Mouse (Mus musculus) frontal cortex, adult (tissue): ENCODE results near the gene Pcsk1n.
"Not testable (repeated sequence)": the region's sequence is repeated elsewhere in the genome, so short reads cannot be mapped to it uniquely, and the experiment has no call there.

Experiments
- ATAC-seq: cut with Nextera tagmentation; 2 replicates; pipeline ENCODE4 v1.9.2; 2017; ENCODE audit warnings: mild to moderate bottlenecking, moderate library complexity, mixed read lengths; ENCODE audit not compliant: low TSS enrichment

The Pcsk1n gene

GRCm38 (mm10) chrX:7919601-7920383 is at the start of gene Pcsk1n:
Gene Pcsk1n (plus strand): TSS chrX:7919822.
- peak; percentile 79 for ATAC-seq

DNA sequence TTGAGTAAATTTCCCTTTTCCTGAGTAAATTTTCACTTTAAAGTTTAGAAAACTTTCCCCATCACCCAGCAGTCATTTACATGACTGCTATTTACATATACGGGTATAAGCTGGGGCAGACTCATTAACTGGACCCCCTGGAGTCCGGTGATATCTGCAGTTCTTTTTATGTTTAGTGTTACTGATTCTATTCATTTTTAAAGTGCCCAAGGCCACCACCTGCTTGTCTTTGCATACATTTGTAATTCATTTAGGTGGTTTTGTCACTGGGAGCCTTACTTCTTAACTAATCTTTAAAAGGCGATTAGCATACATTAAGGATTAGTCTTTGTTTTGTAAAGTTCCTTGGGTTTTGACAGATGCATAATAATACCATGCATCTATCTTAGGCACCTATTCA is 49.8 kb upstream of the Pcsk1n start:
- ATAC-seq = no peak

- peak; percentile 76 for ATAC-seq
Observed at GRCm38 (mm10) chrX:7878007-7878419, 41.6 kb upstream of the Pcsk1n start, which contains the start of gene Pim2. Gene Pim2 (plus strand): TSS chrX:7878262.

DNA sequence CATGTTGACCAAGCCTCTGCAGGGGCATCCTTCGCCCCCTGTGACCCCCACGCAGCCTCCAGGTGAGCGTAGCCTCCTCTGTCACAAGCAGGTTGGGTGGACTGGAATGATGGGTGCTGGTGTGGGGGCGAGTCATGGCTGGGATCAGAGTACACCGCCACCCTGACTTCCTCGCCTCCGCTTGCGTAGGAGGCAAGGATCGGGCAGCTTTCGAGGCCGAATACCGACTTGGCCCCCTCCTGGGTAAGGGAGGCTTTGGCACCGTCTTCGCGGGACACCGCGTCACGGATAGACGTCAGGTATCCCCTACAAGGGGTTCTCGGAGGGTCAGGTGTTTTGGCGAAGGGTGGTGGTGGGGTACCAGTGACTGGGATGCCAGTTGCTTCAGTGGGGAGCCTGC is 41.1 kb upstream of the Pcsk1n start:
- peak; percentile 20; the same call in 1 of the 2 replicates for ATAC-seq

DNA sequence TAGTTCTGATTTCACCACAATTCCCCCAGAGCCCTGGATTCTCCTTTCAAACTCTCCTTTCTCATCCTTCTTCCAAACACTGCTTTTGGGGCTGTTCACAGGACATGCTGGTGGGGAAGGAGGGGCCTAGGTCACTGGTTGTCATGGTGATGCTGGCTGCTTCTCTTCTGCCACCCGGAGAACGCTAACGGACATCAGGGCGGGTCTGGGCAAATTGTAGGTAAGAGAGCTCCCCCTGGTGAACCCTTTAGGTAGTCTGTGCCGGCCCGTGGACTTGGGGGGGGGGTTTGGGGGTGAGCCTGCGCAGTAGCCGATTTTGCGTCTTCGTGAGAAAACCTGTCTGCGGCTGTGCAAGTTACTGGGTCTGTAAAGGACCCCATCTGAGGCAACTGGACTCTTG is 39.8 kb upstream of the Pcsk1n start:
- ATAC-seq = peak; percentile 51

DNA sequence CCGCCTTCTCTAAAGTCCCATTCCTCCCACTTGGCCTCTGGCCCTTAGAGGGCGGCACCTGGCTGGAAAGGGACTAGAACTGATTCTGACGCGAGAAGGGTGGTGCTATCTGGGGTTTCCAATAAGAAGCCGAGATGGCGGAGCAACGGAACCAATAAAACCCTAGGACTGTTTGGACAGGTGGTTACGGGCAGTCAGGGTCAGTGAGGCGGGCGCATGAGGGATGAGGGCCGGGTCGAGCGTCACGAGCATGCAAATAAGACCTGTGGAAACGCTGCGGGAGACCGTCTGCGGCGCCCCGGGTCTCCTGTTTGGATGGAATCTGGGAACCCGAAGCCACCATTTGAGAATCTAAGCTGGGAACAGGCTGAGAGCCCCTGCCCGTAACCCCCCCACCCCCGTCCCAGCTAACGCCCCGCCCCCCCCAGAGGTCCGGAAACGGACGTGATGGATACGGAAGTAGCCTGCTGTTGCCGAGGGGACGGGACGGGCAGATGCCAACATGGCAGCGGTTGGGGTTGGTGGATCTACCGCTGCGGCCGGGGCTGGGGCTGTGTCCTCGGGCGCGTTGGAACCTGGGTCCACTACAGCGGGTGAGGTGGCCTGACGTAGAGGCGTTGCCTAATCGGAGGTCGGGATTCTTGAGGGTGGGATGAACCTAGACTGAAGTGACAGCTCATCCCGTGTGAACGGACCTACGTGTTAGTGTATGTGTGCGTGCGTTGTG is 35.6 kb upstream of the Pcsk1n start, which contains the start of gene Slc35a2:
TSS of gene Slc35a2 (plus strand) at position 188 of the 727 bp plus-strand sequence.
- ATAC-seq = peak; percentile 77

GRCm38 (mm10) chrX:7898211-7898610 is 21.4 kb upstream of the Pcsk1n start:
- no peak for ATAC-seq

DNA sequence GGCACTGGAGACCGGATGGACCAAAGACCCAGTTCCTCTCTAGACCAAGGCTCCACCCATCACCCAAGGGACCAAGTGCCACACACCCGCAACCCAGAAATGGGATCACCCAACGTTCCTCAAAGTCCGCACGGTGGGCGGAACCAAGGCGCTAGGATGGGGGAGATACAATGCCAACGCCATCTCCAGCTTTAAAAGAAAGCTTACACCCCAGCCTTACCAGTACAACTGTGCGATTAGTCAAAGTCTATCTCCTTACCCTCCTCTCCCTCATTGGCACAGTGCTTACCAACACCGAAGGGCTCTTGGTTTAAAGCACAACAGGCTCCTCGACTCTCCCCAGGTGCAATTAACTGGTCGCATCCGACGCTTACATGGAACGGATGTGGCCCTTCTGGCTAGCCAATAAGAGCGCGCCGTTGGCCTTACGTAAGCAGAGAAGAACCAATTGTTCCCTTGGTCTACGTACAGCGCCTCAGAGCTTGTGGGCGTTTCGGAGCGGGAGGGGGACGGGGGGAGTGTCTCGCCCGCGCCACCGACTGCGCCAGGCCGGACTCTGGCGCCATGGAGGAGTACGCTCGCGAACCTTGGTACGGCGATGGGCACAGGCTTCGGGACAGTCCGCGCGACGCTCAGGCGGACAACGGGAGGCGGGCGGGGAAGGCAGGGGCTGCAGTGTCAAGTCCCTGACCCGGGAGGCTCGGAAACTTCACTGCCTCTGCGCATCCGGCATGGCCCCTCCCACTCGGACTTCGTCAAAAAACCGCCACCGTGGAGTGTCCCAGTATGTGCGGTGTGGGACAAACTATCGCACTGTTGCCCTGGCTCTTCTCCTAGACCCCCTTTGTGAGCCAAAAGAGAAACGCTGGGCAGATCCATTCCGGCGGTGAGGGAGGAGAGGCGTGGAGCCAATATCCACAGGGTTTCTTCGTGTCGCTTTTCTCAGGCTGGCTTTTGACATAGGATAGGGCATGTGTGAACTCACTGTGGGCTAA is 20.4 kb upstream of the Pcsk1n start, which contains the start of the genes Pqbp1 and Timm17b:
TSS of gene Pqbp1 (minus strand) at position 390 of the 995 bp plus-strand sequence.
TSS of gene Timm17b (plus strand) at position 478 of the 995 bp plus-strand sequence.
- ATAC-seq = peak; percentile 94

DNA sequence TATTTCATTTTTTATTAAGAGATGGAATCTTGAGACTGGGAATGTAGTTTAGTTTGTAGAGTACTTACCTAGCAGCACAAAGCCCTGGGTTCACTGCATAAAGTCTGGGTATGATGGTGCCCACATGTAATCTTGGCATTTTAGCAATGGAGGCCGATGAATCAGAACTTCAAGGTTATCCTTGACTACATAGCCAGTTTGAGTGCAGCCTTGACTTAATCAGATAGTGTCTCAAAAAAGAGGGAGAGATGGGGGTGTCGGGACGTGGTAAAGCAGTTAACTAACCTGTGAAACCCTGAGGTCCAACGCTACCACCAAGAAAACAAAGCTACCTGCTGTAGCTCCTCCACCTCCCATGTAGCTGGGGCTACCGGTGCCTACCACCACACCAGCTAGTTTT is 15.2 kb upstream of the Pcsk1n start:
- no peak for ATAC-seq

DNA sequence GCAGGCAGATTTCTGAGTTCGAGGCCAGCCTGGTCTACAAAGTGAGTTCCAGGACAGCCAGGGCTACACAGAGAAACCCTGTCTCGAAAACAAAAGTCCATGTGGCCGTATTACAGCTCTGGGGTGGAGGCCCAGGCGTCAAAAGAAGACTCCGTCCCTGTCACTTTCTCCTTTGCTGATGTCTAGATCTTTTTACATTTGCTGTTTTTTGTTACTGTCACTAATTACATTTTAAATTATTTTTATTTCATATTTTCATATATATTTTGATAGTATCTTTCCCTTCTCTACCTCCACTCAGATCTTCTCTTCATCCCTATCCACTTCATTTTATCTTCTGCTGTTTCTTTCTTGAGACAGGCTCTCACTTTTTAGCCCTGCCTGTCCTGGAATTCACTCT is 11.9 kb upstream of the Pcsk1n start, which contains the start of gene Gm10491:
TSS of gene Gm10491 (minus strand) at position 101 of the 400 bp plus-strand sequence.
- no peak for ATAC-seq

DNA sequence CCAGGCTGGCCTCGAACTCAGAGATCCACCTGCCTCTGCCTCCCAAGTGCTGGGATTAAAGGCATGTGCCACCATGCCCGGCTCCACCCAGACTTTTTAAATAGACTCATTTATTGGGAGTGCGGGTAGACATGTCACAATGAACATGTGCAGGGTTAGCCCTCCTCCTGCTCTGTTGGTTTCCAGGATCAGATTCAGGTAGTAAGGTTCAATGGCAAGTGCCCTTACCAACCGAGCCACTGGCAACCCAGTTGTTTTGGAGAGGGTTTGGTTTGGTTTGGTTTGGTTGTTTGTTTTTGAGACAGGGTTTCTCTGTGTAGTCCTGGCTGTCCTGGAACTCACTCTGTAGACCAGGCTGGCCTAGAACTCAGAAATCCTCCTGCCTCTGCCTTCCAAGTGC is 10.4 kb upstream of the Pcsk1n start, which contains the start of gene Gm10490:
TSS of gene Gm10490 (plus strand) at position 301 of the 400 bp plus-strand sequence.
- ATAC-seq = not testable (repeated sequence)

DNA sequence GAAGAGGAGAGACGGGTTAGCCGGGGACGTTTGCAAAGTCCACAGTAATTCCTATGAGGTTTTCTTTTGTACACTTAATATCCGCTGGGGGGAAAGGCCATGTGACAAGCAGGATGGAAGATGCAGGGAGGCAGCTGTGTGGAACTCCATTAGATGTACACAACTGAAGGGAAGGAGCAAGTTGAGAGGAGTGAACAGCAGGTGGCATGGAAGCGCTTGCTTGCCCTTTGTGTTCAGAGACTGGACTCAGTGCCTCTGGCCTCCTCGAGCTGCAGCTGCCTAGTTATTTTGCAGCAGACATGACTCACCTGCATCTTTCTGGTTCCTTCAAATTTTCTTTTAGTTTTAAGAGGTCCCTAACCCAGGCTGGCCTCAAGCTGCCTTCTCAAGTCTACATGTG is 9.1 kb upstream of the Pcsk1n start:
- ATAC-seq = no peak

DNA sequence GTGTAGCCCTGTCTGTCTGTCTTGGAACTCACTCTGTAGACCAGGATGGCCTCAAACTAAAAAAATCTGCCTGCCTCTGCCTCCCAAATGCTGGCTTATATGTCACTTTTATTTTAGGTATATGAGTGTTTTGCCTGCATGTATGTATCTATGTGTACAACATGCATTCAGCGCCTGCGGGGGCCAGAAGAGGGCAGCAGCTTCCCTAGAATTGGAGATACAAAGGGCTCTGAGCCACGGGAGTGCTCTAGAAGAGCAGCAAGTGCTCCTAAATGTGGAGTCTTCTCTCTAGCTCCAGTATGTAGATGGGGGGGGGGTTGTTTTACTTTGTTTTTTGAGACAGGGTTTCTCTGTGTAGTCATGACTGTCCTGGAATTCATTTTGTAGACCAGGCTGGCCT is 4.0 kb upstream of the Pcsk1n start:
- peak; percentile 45; the same call in 1 of the 2 replicates for ATAC-seq

DNA sequence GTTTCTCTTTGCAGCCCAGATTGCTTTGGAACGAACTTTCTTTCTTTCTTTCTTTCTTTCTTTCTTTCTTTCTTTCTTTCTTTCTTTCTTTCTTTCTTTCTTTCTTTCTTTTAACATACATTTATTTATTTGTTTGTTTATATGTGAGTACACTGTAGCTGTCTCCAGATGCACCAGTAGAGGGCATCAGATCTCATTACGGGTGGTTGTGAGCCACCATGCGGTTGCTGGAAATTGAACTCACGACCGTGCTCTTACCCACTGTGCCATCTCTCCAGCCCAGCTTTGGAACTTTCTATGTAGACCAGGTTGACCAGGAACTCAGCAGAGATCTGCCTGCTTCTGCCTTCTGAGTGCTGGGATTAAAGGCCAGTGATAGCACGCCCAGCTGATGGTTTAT is 1.7 kb upstream of the Pcsk1n start:
- ATAC-seq = not testable (repeated sequence)

GRCm38 (mm10) chrX:7922032-7922431 is 2.4 kb downstream of the Pcsk1n start:
- 0 out of 2 replicates have a peak, but pooled peaks have one; percentile 11 for ATAC-seq

- no peak for ATAC-seq
Observed at GRCm38 (mm10) chrX:7926266-7926665, 6.6 kb downstream of the Pcsk1n start.

GRCm38 (mm10) chrX:7927116-7927515 is 7.5 kb downstream of the Pcsk1n start:
- ATAC-seq = no peak

DNA sequence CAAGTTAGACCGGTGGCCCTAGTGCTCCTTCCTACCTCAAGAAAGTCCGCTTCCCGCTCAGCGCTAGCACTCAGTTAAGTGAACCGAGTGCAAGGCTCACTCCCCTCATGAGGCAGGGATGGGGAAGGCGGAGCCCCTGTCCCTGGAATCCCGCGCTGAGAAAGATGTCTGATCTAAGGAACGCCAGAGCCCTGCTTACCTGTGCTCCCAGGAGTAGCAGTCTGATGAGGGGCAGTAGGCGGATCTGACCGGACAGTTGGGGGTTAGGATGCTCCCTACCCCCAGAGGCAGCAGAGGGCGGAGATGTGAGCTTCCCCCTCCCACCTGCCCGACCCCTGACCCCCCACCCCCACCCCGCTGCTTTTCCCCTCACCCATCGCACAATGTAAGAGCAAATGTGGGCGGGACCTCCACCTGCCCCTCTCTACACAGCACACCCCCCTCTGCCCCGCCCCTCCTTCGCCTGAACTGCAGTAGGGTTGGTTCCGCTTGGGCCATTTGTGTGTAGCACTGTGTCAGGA is 8.7 kb downstream of the Pcsk1n start, which contains the start of gene Eras:
TSS of gene Eras (minus strand) at position 338 of the 521 bp plus-strand sequence.
- no peak for ATAC-seq

DNA sequence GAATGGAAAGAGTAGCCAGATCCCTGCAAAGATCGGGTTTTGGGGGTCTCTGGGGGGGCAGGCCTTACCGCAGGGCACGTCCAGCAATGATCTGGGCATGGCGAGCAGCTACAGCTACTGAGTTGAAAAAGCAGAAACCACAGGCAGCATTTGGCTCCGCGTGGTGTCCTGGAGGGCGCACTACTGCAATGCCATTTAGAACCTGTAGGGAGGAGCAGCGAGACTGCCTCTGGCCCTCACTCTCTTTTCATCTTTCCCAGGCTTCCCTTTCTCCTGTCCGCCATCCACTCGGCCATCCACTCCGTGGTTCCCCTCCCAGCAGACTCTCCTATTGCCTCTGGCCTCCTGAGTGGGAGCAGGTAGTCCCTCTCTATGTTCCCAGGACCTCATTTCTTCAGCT is 17.3 kb downstream of the Pcsk1n start:
- no peak for ATAC-seq

DNA sequence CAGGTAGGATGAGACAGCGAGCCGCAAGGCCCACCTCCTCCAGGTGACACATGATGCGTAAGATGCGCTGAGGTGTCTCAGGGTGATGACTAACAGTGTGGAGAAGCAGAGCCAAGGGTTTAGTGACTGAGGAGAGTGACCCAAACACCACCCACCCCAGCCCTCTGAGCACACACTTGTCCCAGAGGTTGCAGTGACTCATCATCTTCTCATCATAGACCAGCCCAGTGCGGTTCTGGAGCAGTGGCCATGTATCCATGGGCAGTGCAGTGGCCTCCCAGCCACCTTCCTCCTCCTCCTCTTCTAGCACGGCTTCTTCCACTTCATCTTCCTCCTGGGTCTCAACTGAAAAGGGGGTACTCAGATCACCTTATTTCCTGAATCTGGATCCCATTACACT is 18.0 kb downstream of the Pcsk1n start:
- no peak for ATAC-seq

- ATAC-seq = no peak
Observed at GRCm38 (mm10) chrX:7945618-7946017, 26.0 kb downstream of the Pcsk1n start.
